Mouse (Mus musculus) left cerebral cortex, postnatal 10 days (tissue): ENCODE data around the gene Fam151a. TPM values are rescaled to one million over a fixed set of nuclear protein-coding genes. Genes with fewer than 3 reads are reported as not detected.
"Not testable (repeated sequence)": the region's sequence is repeated elsewhere in the genome, so short reads cannot be mapped to it uniquely, and the experiment has no call there.

ENCODE experiments used
- DNase-seq, 2 experiments: peaks; one replicate each; pipeline ENCODE4 v3.0.0; 2021 to 2022; ENCODE audit warnings: low spot score in 2 of 2, mixed read lengths in 1 of 2; ENCODE audit errors: extremely low spot score in 1 of 2
- intact Hi-C: fragments of 180-260 bp; cut with DNase I; formaldehyde crosslinking; loops from one replicate; pipeline ENCODE4 v1.15.1; 2025
- total RNA-seq, 2 experiments: library from RNA; stranded (reverse); gene quantifications; 2 replicates each; pipeline ENCODE4 v1.2.3; 2021

The Fam151a gene
- total RNA-seq, 2 experiments from 2014 or later: not detected

GRCm38 (mm10) chr4:106764166-106764565 lies 30.5 kb downstream of the Fam151a start:
- DNase-seq: no peak

GRCm38 (mm10) chr4:106769306-106769705 lies 35.6 kb downstream of the Fam151a start:
- DNase-seq: no peak
- intact Hi-C loops: no loop called here

More at GRCm38 (mm10) chr4:106764166-106764565, 30.5 kb downstream of the Fam151a start:
- intact Hi-C loops: no loop called here

GRCm38 (mm10) chr4:106772558-106772957 lies 38.9 kb downstream of the Fam151a start:
- no peak for DNase-seq
- intact Hi-C loops: no loop called here

GRCm38 (mm10) chr4:106775767-106776166 lies 42.1 kb downstream of the Fam151a start:
- DNase-seq, intact Hi-C loops: not testable (repeated sequence)

GRCm38 (mm10) chr4:106776998-106777397 lies 43.3 kb downstream of the Fam151a start:
- intact Hi-C loops: no loop called here
- DNase-seq: peak; percentile 74 to 81

GRCm38 (mm10) chr4:106778116-106778788 lies 44.6 kb downstream of the Fam151a start:
- intact Hi-C loops: no loop called here
- DNase-seq: peak; percentile 88 to 94

- intact Hi-C loops: no loop called here
- peak in 1 of 2 experiments; percentile 48 for DNase-seq
These were observed 46.4 kb downstream of the Fam151a start for GRCm38 (mm10) chr4:106780045-106780444.

- intact Hi-C loops: no loop called here
- no peak for DNase-seq
These were observed 49.4 kb downstream of the Fam151a start for GRCm38 (mm10) chr4:106783137-106783536.

- no peak for DNase-seq
- intact Hi-C loops: no loop called here
These were observed 51.1 kb downstream of the Fam151a start for GRCm38 (mm10) chr4:106784806-106785205.

- no peak for DNase-seq
These were observed 51.7 kb downstream of the Fam151a start for GRCm38 (mm10) chr4:106785345-106785744.

GRCm38 (mm10) chr4:106785753-106786540 lies 52.3 kb downstream of the Fam151a start:
- intact Hi-C loops: no loop called here
- peak; percentile 85 to 88 for DNase-seq

More at GRCm38 (mm10) chr4:106785345-106785744, 51.7 kb downstream of the Fam151a start:
- intact Hi-C loops: no loop called here

- DNase-seq: peak in 1 of 2 experiments; percentile 61
- intact Hi-C loops: no loop called here
These were observed 54.1 kb downstream of the Fam151a start for GRCm38 (mm10) chr4:106787830-106788229.

- no peak for DNase-seq
- intact Hi-C loops: no loop called here
These were observed 54.9 kb downstream of the Fam151a start for GRCm38 (mm10) chr4:106788627-106789026.

GRCm38 (mm10) chr4:106789705-106790104 lies 56.0 kb downstream of the Fam151a start:
- intact Hi-C loops: no loop called here
- no peak for DNase-seq

- DNase-seq, intact Hi-C loops: not testable (repeated sequence)
These were observed 56.5 kb downstream of the Fam151a start for GRCm38 (mm10) chr4:106790218-106790617.

GRCm38 (mm10) chr4:106790938-106791337 lies 57.2 kb downstream of the Fam151a start:
- DNase-seq: no peak
- intact Hi-C loops: no loop called here

- intact Hi-C loops: no loop called here
- no peak for DNase-seq
These were observed 58.6 kb downstream of the Fam151a start for GRCm38 (mm10) chr4:106792276-106792675.

- intact Hi-C loops, DNase-seq: not testable (repeated sequence)
These were observed 60.1 kb downstream of the Fam151a start for GRCm38 (mm10) chr4:106793826-106794225.

- intact Hi-C loops: no loop called here
These were observed 60.6 kb downstream of the Fam151a start for GRCm38 (mm10) chr4:106794247-106794646.

GRCm38 (mm10) chr4:106795289-106795688 lies 61.6 kb downstream of the Fam151a start:
- intact Hi-C loops: no loop called here
- DNase-seq: no peak

More at GRCm38 (mm10) chr4:106794247-106794646, 60.6 kb downstream of the Fam151a start:
- no peak for DNase-seq
